Mouse (Mus musculus): ENCODE measurements around the gene Gm17416.

Gm17416 gene

GRCm38 (mm10) chr2:152569038-152569437 lies at the start of gene Gm17416:
Gene Gm17416 (plus strand): TSS chr2:152569338.
- no peak for DNase-seq (ENCODE audit: low read depth)

DNA sequence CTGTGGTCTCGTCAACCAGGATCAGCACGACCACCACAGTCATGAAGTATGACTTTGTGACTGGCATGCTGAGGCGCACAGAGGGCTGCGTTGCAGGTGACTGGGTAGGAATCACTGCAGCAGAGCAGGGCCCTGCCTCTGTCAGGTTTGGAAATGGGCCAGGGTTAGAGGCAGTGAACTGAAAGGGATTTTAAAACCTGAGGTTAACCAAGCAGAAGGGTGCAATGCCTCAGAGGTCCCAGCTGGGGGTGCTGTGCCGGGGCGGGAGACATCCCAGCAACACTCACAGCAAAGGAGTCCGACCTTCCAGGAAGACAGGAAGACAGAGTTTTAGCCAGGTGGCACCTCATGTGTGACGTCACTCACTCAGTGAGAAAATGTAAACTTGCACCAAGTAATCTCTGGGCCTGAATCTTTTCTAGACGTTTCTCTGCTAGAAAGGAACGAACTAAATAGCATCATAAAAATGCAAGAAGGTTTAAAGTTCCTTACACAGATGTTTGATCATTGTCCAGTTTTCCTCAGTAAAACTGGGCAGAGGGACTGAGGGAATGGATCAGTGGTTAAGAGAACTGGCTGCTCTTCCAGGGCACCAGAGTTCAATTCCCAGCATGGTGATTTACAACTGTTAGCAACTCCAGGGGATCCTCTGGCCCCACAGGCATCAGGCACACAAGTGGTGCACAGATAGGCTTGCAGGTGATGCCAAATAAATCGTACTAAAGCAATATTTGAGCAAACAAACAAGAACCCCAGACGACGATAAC lies 29.0 kb upstream of the Gm17416 start, which contains the start of gene Defb29:
Gene Defb29, minus strand, starts transcription at position 155 of the 767 bp plus-strand sequence.
- DNase-seq (ENCODE audit: low read depth): no peak

DNA sequence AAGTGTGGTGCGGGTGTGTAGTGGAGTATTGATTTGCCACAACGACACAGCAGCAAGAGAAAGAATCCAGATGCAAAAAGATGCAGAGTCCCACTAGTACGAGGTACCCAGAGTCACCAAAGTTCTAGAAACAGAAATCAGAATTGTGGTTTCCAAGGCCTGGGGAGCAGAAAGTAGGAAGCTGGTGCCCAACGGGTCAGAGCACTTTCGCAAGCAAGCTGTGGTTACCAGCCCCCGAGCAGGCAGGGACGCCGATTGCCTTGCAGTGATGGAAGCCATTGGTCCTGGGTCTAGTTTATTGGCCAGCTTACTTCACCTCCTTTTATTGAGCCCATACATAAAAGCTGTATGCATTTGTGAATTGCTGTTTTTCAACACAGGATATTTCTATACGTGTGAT lies 27.2 kb upstream of the Gm17416 start:
- DNase-seq (ENCODE audit: low read depth): peak; percentile 60

GRCm38 (mm10) chr2:152542897-152543296 lies 26.2 kb upstream of the Gm17416 start:
- DNase-seq (ENCODE audit: low read depth): peak; percentile 36

GRCm38 (mm10) chr2:152543478-152543877 lies 25.7 kb upstream of the Gm17416 start:
- no peak for DNase-seq (ENCODE audit: low read depth)

DNA sequence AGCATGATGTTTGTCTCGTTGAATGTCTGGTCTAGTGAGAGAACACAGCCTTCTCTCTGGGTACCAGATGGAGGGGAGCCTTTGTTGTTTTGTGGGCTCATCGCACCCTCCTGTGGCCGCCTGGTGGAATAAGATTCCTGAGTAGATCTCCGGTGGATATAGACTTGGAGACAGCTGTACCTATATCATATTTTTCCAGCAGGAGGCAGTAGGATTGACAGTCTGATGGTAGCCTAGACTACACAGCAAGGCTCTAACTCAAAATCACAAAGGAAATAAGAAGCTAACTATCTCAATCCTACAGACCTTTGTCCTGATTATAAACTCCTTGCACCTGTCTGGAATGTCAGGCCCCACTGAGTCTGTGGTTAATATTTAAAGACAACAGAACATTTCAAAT lies 24.4 kb upstream of the Gm17416 start:
- peak; percentile 75 for DNase-seq (ENCODE audit: low read depth)

GRCm38 (mm10) chr2:152548124-152548523 lies 21.0 kb upstream of the Gm17416 start:
- DNase-seq (ENCODE audit: low read depth): no peak

GRCm38 (mm10) chr2:152553774-152554423 lies 15.2 kb upstream of the Gm17416 start:
- peak; percentile 17 for DNase-seq (ENCODE audit: low read depth)

DNA sequence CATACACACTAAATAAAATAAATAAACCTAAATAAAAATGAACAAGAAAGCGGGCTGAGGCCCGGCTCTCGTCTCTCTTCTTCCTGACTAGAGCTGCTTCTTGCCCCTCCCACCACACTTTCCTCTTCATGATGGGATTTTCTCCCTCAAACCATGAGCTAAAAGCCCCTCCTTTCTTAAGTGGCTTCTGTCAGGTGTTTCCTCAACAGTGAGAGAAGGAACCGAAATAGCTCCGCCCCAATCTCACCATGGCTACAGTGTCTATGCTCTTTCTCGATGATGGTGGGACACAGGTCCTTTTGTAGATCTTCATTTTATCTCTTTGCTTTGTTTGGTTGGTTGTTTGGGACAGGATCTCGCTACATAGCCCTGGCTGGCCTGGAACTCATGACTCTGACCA lies 12.5 kb upstream of the Gm17416 start:
- DNase-seq (ENCODE audit: low read depth): no peak

DNA sequence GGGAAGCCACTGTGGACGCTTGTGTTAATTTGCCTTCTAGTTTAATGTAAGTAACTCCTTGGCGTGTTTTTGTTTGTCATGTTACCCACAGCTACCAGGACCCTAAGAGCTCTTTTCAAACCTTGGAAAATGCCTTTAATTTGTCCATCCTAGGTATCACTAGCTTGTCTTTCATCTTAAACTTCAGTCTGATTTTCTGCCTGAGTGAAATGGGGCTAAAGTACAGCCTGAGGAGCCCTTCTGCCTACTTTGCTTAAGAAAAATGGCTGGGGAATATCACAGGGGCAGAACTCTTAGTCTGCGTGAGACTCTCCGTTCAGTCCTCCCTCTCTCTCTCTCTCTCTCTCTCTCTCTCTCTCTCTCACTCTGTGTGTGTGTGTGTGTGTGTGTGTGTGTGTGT lies 743 bp downstream of the Gm17416 start:
- DNase-seq (ENCODE audit: low read depth): no peak

DNA sequence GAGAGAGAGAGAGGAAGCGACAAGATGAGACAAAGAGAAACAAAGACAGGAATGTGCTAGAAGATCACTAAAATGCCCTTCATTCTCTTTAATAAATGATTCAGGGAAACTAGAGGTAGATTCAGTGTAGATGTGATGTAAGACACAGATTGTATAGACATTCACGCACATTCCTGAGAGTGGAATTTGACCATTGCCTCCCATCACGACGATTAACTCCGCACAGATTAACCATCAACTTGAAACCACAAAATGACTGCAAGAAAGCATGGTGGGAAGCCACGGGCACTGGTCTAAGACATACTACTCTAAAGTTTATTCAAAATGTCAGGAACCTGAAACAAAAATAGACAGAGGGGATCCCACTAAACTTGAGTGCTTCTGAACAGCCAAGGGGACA lies 1.2 kb downstream of the Gm17416 start:
- DNase-seq (ENCODE audit: low read depth): no peak

GRCm38 (mm10) chr2:152572114-152572794 lies 3.1 kb downstream of the Gm17416 start, which contains the start of gene Defb21:
Gene Defb21 (plus strand): TSS chr2:152572744.
- DNase-seq (ENCODE audit: low read depth): peak; percentile 6

GRCm38 (mm10) chr2:152573484-152573883 lies 4.3 kb downstream of the Gm17416 start:
- DNase-seq (ENCODE audit: low read depth): no peak

GRCm38 (mm10) chr2:152580107-152580506 lies 11.0 kb downstream of the Gm17416 start, which contains the start of gene Defb19:
Gene Defb19 (minus strand): TSS chr2:152580312.
- DNase-seq (ENCODE audit: low read depth): no peak

DNA sequence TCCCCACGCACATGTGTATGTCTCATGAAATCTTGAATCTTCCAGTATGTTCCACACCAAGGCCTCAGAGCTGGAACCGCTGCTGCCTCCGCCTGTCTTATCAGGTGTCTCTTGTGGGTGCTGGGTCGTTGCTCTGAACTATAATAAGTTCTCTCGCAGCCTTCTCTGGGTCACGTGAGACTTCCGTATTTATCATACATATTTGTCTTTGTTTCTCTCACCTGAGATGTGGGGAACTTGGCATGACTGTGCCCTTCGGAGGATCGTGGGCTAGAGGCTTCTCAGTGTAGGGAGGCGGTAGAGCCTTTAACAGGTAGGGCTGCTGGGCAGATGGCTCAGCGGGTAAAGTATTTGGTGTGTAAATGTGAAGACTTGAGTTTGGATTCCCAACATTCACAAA lies 11.5 kb downstream of the Gm17416 start:
- no peak for DNase-seq (ENCODE audit: low read depth)

DNA sequence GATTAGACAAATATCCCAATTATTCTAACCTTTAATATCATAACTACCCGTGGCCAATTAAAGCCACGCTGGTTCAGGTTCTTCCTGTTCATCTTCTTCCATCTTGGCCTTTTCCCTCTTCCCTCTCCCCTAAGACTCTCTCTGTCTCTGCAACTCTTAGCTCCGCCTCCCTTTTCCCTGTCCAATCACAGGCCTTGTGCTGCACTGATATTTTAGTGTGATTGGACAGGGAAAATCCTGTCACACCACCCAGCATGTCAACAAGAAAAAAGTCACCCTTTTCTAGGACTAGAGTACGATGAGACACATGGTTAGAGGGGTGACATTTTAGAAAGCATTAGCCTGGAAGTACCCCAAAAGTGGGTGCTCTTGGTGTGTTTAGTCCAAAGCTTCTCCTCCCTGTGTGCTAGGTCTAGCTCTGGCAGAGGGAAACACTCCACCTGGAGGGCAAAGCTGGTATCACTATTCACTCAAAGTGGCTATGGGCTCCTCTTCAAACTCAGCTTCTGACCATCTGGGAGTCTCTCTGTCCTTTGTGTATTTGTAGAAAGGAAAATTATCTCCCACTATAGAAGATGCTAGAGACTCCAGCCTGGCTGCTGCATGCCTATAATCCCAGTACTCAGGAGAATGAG lies 17.9 kb downstream of the Gm17416 start:
- DNase-seq (ENCODE audit: low read depth): peak; percentile 39

DNA sequence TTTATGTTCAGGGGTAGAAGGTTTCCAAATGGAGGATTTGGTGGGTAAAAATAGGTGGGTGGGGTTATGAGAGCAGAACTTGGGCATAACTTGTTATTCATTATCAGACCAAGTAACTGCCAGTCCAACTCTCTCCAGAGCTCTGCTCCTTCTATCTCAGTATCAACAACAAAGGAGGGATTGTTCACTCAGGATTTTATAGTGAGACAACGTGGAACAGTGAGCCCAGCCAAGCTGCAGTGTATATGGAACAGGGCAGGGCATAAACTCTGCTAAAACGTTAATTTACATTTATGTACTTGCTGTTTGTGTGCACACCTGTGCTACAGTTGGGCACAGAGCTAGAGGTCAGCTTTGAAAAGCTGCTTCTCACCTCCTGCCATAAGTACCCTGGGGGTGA lies 19.3 kb downstream of the Gm17416 start:
- DNase-seq (ENCODE audit: low read depth): no peak

GRCm38 (mm10) chr2:152589021-152589420 lies 19.9 kb downstream of the Gm17416 start:
- no peak for DNase-seq (ENCODE audit: low read depth)

GRCm38 (mm10) chr2:152599299-152599698 lies 30.2 kb downstream of the Gm17416 start, which contains the start of gene Defb45:
Gene Defb45 (minus strand): TSS chr2:152599399.
- no peak for DNase-seq (ENCODE audit: low read depth)

- DNase-seq (ENCODE audit: low read depth): no peak
Observed at GRCm38 (mm10) chr2:152600076-152600475, 30.9 kb downstream of the Gm17416 start.

DNA sequence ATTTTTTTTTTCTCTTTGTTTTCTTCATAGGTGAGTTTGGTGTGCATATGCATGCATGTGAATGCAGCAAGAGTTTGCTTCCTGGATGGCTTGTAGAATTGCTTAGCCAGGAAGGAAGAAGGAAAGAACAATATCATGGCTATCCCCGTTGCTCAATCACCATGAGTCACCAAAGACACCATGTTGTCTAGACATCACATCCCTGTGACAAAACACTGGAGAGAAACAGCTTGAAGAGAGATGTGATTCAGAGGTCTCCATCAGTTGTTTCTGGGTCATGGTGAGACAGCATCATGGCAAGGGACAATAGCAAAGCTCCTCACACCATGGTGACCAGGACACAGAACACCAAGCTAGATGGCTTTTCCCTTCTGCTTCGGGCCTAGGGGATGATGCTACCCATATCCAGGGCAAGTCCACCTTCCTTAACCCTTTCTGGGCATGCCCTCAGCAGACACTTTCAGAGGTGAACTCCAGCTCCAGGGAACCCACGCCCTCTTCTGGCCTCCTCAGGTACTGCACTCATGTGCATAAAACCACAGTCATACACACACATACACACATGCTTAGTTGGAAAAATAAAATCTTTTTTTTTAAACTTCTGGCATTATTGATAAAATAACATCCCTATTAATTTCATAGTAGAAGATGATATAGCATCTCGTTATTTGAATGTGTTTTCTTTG lies 32.3 kb downstream of the Gm17416 start:
- peak; percentile 80 for DNase-seq (ENCODE audit: low read depth)

GRCm38 (mm10) chr2:152604057-152604456 lies 34.9 kb downstream of the Gm17416 start, which contains the start of gene Defb36:
Gene Defb36 (plus strand): TSS chr2:152604327.
- DNase-seq (ENCODE audit: low read depth): peak; percentile 37
